Mouse (Mus musculus) neural tube, embryonic 13.5 days (tissue): ENCODE results near the gene 2610301B20Rik. TPM values are rescaled to one million over a fixed set of nuclear protein-coding genes. Genes with fewer than 3 reads are reported as not detected.
"Not testable (repeated sequence)": the region's sequence is repeated elsewhere in the genome, so short reads cannot be mapped to it uniquely, and the experiment has no call there.

Experiments
- ATAC-seq: fragments of 200-750 bp; cut with Nextera tagmentation; 2 replicates; pipeline ENCODE4 v1.8.0; 2017; ENCODE audit warnings: low read depth, mild to moderate bottlenecking, moderate TSS enrichment, moderate library complexity
- H3K27ac ChIP-seq: fragments of 300-500 bp; sonication (generic); replicated peaks from 2 replicates; pipeline ENCODE4 v1.5.1; 2015; ENCODE audit warnings: moderate library complexity, mild to moderate bottlenecking, inconsistent platforms
- H3K27me3 ChIP-seq: fragments of 300-500 bp; sonication (generic); 2 replicates; pipeline ENCODE4 v1.6.1; 2015; ENCODE audit warnings: mild to moderate bottlenecking, inconsistent platforms
- H3K36me3 ChIP-seq: fragments of 300-500 bp; sonication (generic); 2 replicates; pipeline ENCODE4 v1.6.1; 2015; ENCODE audit warnings: mild to moderate bottlenecking, inconsistent platforms
- H3K4me1 ChIP-seq: fragments of 300-500 bp; sonication (generic); replicated peaks from 2 replicates; pipeline ENCODE4 v1.6.1; 2015; ENCODE audit warnings: inconsistent platforms
- H3K4me2 ChIP-seq: fragments of 300-500 bp; sonication (generic); 2 replicates; pipeline ENCODE4 v1.6.1; 2015; ENCODE audit warnings: inconsistent platforms, mild to moderate bottlenecking, moderate library complexity
- H3K4me3 ChIP-seq: fragments of 300-500 bp; sonication (generic); 2 replicates; pipeline ENCODE4 v1.5.1; 2015; ENCODE audit warnings: mild to moderate bottlenecking, inconsistent platforms
- H3K9ac ChIP-seq: fragments of 300-500 bp; sonication (generic); 2 replicates; pipeline ENCODE4 v1.6.1; 2015; ENCODE audit warnings: moderate library complexity, mild to moderate bottlenecking, inconsistent platforms
- H3K9me3 ChIP-seq: fragments of 300-500 bp; sonication (generic); 2 replicates; pipeline ENCODE4 v1.6.1; 2016; ENCODE audit warnings: inconsistent platforms
- WGBS: fragments of 180-500 bp; shearing (Covaris S2); methylation state at CpG from one replicate; pipeline ENCODE4 v1.1.7; 2015; 5-methylcytosine and 5-hydroxymethylcytosine counted together
- polyA plus RNA-seq: library from polyadenylated mRNA; unstranded; fragments of >200 nt; fragmentation: Nextera tagmentation; extraction: Ambion mirVana; gene quantifications from 2 replicates; pipeline ENCODE4 v1.2.1, GENCODE M21; 2015

2610301B20Rik gene
- polyA plus RNA-seq, 1 experiment from 2014 or later = 40.6 TPM

- ATAC-seq = no peak
- H3K27me3 ChIP-seq = no peaks in the 10 kb centered on the region
- H3K36me3 ChIP-seq = no peaks in the 10 kb centered on the region
- peak overlapping the region; percentile 64 for H3K4me3 ChIP-seq
- peak overlapping the region; percentile 99; the same call in 1 of the 2 replicates for H3K27ac ChIP-seq
- H3K4me2 ChIP-seq = peak overlapping the region; percentile 63
- peaks cover 23% of the 10 kb centered on the region for H3K4me1 ChIP-seq
- 30% methylated on average over 16 of the region's 16 CpGs for whole genome bisulfite sequencing
- H3K9me3 ChIP-seq = no peaks in the 10 kb centered on the region
- peak overlapping the region; percentile 94 for H3K9ac ChIP-seq
Observed at GRCm38 (mm10) chr4:10872685-10873539, 1.4 kb upstream of the 2610301B20Rik start.

- 4% methylated on average over 8 of the region's 8 CpGs for WGBS
- no peaks in the 10 kb centered on the region for H3K9me3 ChIP-seq
- ATAC-seq = peak; percentile 48
- no peaks in the 10 kb centered on the region for H3K36me3 ChIP-seq
- no peaks in the 10 kb centered on the region for H3K27me3 ChIP-seq
- H3K27ac ChIP-seq = peak overlapping the region; percentile 99
- peak overlapping the region; percentile 64 for H3K4me3 ChIP-seq
- peak overlapping the region; percentile 63 for H3K4me2 ChIP-seq
- H3K9ac ChIP-seq = peak overlapping the region; percentile 94
- peaks cover 23% of the 10 kb centered on the region for H3K4me1 ChIP-seq
Observed at GRCm38 (mm10) chr4:10873549-10873919, 764 bp upstream of the 2610301B20Rik start.

- Histone ChIP-seq H3K9ac (peak overlapping the region; percentile 94), H3K9me3 (no peaks in the 10 kb centered on the region), H3K4me2 (peak overlapping the region; percentile 63), H3K27ac (peak overlapping the region; percentile 99), H3K4me1 (peaks cover 23% of the 10 kb centered on the region), H3K4me3 (peak overlapping the region; percentile 64), H3K27me3 (no peaks in the 10 kb centered on the region), H3K36me3 (no peaks in the 10 kb centered on the region)
- peak; percentile 80 for ATAC-seq
- under 1% methylated on average over 37 of the region's 37 CpGs for WGBS
Observed at GRCm38 (mm10) chr4:10874718-10875121, 422 bp downstream of the 2610301B20Rik start.

- ATAC-seq = no peak; the same call in 1 of the 2 replicates
- Histone ChIP-seq H3K4me1 (peaks cover 23% of the 10 kb centered on the region), H3K27ac (peak overlapping the region; percentile 99), H3K9me3 (no peaks in the 10 kb centered on the region), H3K36me3 (no peaks in the 10 kb centered on the region), H3K27me3 (no peaks in the 10 kb centered on the region), H3K4me3 (peak overlapping the region; percentile 64), H3K9ac (peak overlapping the region; percentile 94), H3K4me2 (peak overlapping the region; percentile 63)
Observed at GRCm38 (mm10) chr4:10875407-10875806, 1.1 kb downstream of the 2610301B20Rik start.

- Histone ChIP-seq H3K9ac (no peak overlapping the region), H3K27ac (no peak overlapping the region), H3K27me3 (no peaks in the 10 kb centered on the region), H3K4me1 (peaks cover 23% of the 10 kb centered on the region), H3K36me3 (peaks cover 5% of the 10 kb centered on the region; the same call in 1 of the 2 replicates), H3K9me3 (no peaks in the 10 kb centered on the region), H3K4me3 (no peak overlapping the region), H3K4me2 (no peak overlapping the region)
- no peak for ATAC-seq
- 94% methylated on average over 1 of the region's 1 CpGs for WGBS
Observed at GRCm38 (mm10) chr4:10877057-10877456, 2.8 kb downstream of the 2610301B20Rik start.

GRCm38 (mm10) chr4:10883740-10884408, 9.6 kb downstream of the 2610301B20Rik start:
- H3K4me2 ChIP-seq = no peak overlapping the region
- H3K4me1 ChIP-seq = no peaks in the 10 kb centered on the region
- no peaks in the 10 kb centered on the region for H3K27me3 ChIP-seq
- ATAC-seq = no peak
- H3K27ac ChIP-seq = no peak overlapping the region
- H3K4me3 ChIP-seq = no peak overlapping the region
- 0 out of 2 replicates have a peak, but pooled peaks cover 6% of the 10 kb centered on the region for H3K9me3 ChIP-seq
- 94% methylated on average over 8 of the region's 8 CpGs for WGBS
- no peak overlapping the region for H3K9ac ChIP-seq
- peaks cover 59% of the 10 kb centered on the region for H3K36me3 ChIP-seq

GRCm38 (mm10) chr4:10888835-10889234, 14.5 kb downstream of the 2610301B20Rik start:
- 94% methylated on average over 10 of the region's 10 CpGs for WGBS
- H3K4me2 ChIP-seq = no peak overlapping the region
- H3K27me3 ChIP-seq = no peaks in the 10 kb centered on the region
- no peak overlapping the region for H3K4me3 ChIP-seq
- no peak overlapping the region for H3K27ac ChIP-seq
- peaks cover 53% of the 10 kb centered on the region for H3K36me3 ChIP-seq
- H3K9me3 ChIP-seq = 0 out of 2 replicates have a peak, but pooled peaks cover 6% of the 10 kb centered on the region
- H3K9ac ChIP-seq = no peak overlapping the region
- no peaks in the 10 kb centered on the region for H3K4me1 ChIP-seq
- ATAC-seq = no peak

- no peaks in the 10 kb centered on the region for H3K9me3 ChIP-seq
- 87% methylated on average over 4 of the region's 4 CpGs for WGBS
- ATAC-seq = peak; percentile 53; the same call in 1 of the 2 replicates
- no peak overlapping the region for H3K27ac ChIP-seq
- H3K36me3 ChIP-seq = peaks cover 42% of the 10 kb centered on the region
- H3K4me1 ChIP-seq = no peaks in the 10 kb centered on the region
- H3K4me3 ChIP-seq = no peak overlapping the region
- no peak overlapping the region for H3K9ac ChIP-seq
- no peak overlapping the region for H3K4me2 ChIP-seq
- no peaks in the 10 kb centered on the region for H3K27me3 ChIP-seq
Observed at GRCm38 (mm10) chr4:10896262-10896661, 22.0 kb downstream of the 2610301B20Rik start.

- H3K4me1 ChIP-seq = no peaks in the 10 kb centered on the region
- H3K9me3 ChIP-seq = no peaks in the 10 kb centered on the region
- no peaks in the 10 kb centered on the region for H3K27me3 ChIP-seq
- no peak overlapping the region for H3K4me2 ChIP-seq
- peak; percentile 69; the same call in 1 of the 2 replicates for ATAC-seq
- H3K4me3 ChIP-seq = no peak overlapping the region
- H3K9ac ChIP-seq = no peak overlapping the region
- peaks cover 42% of the 10 kb centered on the region for H3K36me3 ChIP-seq
- no peak overlapping the region for H3K27ac ChIP-seq
Observed at GRCm38 (mm10) chr4:10896859-10897258, 22.6 kb downstream of the 2610301B20Rik start.

GRCm38 (mm10) chr4:10905234-10905801, 31.0 kb downstream of the 2610301B20Rik start:
- Histone ChIP-seq H3K27ac (no peak overlapping the region), H3K4me2 (peak overlapping the region; percentile 24), H3K4me3 (no peak overlapping the region), H3K36me3 (no peaks in the 10 kb centered on the region), H3K27me3 (no peaks in the 10 kb centered on the region), H3K4me1 (peaks cover 11% of the 10 kb centered on the region), H3K9ac (no peak overlapping the region), H3K9me3 (no peaks in the 10 kb centered on the region)
- peak; percentile 67; the same call in 1 of the 2 replicates for ATAC-seq
- WGBS = 4% methylated on average over 13 of the region's 13 CpGs

GRCm38 (mm10) chr4:10911417-10911816, 37.1 kb downstream of the 2610301B20Rik start:
- not testable (repeated sequence) for H3K9me3 ChIP-seq

GRCm38 (mm10) chr4:10911909-10912478, 37.7 kb downstream of the 2610301B20Rik start:
- no peak overlapping the region for H3K4me3 ChIP-seq
- no peak overlapping the region for H3K4me2 ChIP-seq
- no peaks in the 10 kb centered on the region for H3K36me3 ChIP-seq
- H3K27ac ChIP-seq = no peak overlapping the region
- 84% methylated on average over 6 of the region's 6 CpGs for WGBS
- no peak for ATAC-seq
- H3K9me3 ChIP-seq = no peaks in the 10 kb centered on the region
- H3K27me3 ChIP-seq = peaks cover 6% of the 10 kb centered on the region; the same call in 1 of the 2 replicates
- H3K9ac ChIP-seq = no peak overlapping the region
- no peaks in the 10 kb centered on the region for H3K4me1 ChIP-seq

More at GRCm38 (mm10) chr4:10911417-10911816, 37.1 kb downstream of the 2610301B20Rik start:
- H3K27ac ChIP-seq, H3K4me2 ChIP-seq, H3K4me3 ChIP-seq, H3K36me3 ChIP-seq, ATAC-seq, H3K27me3 ChIP-seq, H3K9ac ChIP-seq, H3K4me1 ChIP-seq: not testable (repeated sequence)
- 49% methylated on average over 7 of the region's 7 CpGs for WGBS
